In genomic region chr8:105770609-105771008, GRCm38 (mm10) we compare ENCODE assay signal across 8 mouse cellular contexts. TPM values are rescaled to one million over a fixed set of nuclear protein-coding genes. Genes with fewer than 3 reads are reported as not detected.
A peak's percentile ranks its signal among the peaks of the same experiment; 100 is the strongest.
DNase-seq lines count a peak whose midpoint lies in the region; ATAC-seq lines count a peak whose summit lies in the region.

No protein-coding gene starts in this region.

- WGBS in intestine, embryonic 14.5 days, result 76% methylated on average over 1 of the region's 1 CpGs
- WGBS in intestine, embryonic 16.5 days, result 79% methylated on average over 1 of the region's 1 CpGs

- no peak overlapping the region for H3K9ac ChIP-seq in intestine, embryonic 14.5 days (ENCODE audit: low read length)
- no peak overlapping the region for H3K9ac ChIP-seq in intestine, embryonic 16.5 days (ENCODE audit: low read depth, low read length)

- intact Hi-C loops in left cerebral cortex, postnatal 10 days (cut with DNase I), result no loop called here

- no peak overlapping the region for H3K27ac ChIP-seq in intestine, embryonic 14.5 days (ENCODE audit: low read depth)
- H3K27ac ChIP-seq in intestine, embryonic 16.5 days (ENCODE audit: low read length), result no peak overlapping the region

- H3K4me2 ChIP-seq in intestine, embryonic 14.5 days (ENCODE audit: low read length), result no peak overlapping the region
- no peak overlapping the region for H3K4me2 ChIP-seq in intestine, embryonic 16.5 days (ENCODE audit: low read depth, low read length)

- no peak overlapping the region for H3K4me3 ChIP-seq in intestine, embryonic 14.5 days (ENCODE audit: low read depth, low read length)
- no peak overlapping the region for H3K4me3 ChIP-seq in intestine, embryonic 16.5 days (ENCODE audit: low read length)

- no peak for DNase-seq in intestine, embryonic 14.5 days (ENCODE audit: low spot score)
- DNase-seq in CD8-positive naive resting alpha-beta T cell, adult 2 months (ENCODE audit: low read depth in 2 of 2, low spot score in 2 of 2), result peak; percentile 19 to 34
- no peak for DNase-seq in left cerebral cortex, adult 18-20 months (ENCODE audit: low spot score in 2 of 2)
- no peak for DNase-seq in left cerebral cortex, adult 11 months (ENCODE audit: low spot score)
- no peak for DNase-seq in left cerebral cortex, postnatal 10 days (ENCODE audit: extremely low spot score in 1 of 2, low spot score in 2 of 2)

- peak; percentile 51; the same call in 1 of the 2 replicates for ATAC-seq in intestine, embryonic 14.5 days (replicated peaks; ENCODE audit: low FRiP score, low TSS enrichment, low read depth)
- ATAC-seq in intestine, embryonic 16.5 days, result no peak
- peak; percentile 83 for ATAC-seq in common myeloid progenitor, adult 5-6 weeks (replicated peaks; ENCODE audit: low read depth, poor library complexity, severe bottlenecking)
- peak; percentile 76 for ATAC-seq in megakaryocyte, adult 5-6 weeks (ENCODE audit: poor library complexity, severe bottlenecking)

- H3K9me3 ChIP-seq in intestine, embryonic 14.5 days (ENCODE audit: control insufficient read depth, low read length), result no peaks in the 10 kb centered on the region
- no peaks in the 10 kb centered on the region for H3K9me3 ChIP-seq in intestine, embryonic 16.5 days (ENCODE audit: control insufficient read depth, low read length)

- no peaks in the 10 kb centered on the region for H3K4me1 ChIP-seq in intestine, embryonic 14.5 days (replicated peaks; ENCODE audit: control insufficient read depth, insufficient read depth, low read length)
- no peaks in the 10 kb centered on the region for H3K4me1 ChIP-seq in intestine, embryonic 16.5 days (ENCODE audit: control insufficient read depth, insufficient read depth, low read length)

- H3K27me3 ChIP-seq in intestine, embryonic 14.5 days (replicated peaks; ENCODE audit: control insufficient read depth, insufficient read depth, low read length), result no peaks in the 10 kb centered on the region
- H3K27me3 ChIP-seq in intestine, embryonic 16.5 days (replicated peaks; ENCODE audit: control insufficient read depth, insufficient read depth, low read length), result no peaks in the 10 kb centered on the region

- peaks cover 71% of the 10 kb centered on the region for H3K36me3 ChIP-seq in intestine, embryonic 14.5 days (ENCODE audit: control insufficient read depth, insufficient read depth, low read length)
- H3K36me3 ChIP-seq in intestine, embryonic 16.5 days (ENCODE audit: control insufficient read depth, insufficient read depth, low read length), result peaks cover 22% of the 10 kb centered on the region

RNA-seq across cellular contexts. Expression of gene Gfod2, which starts 12.1 kb away (rescaled TPM):
- 11.3 and 11.8 TPM in 2 replicates for polyA plus RNA-seq in intestine, embryonic 14.5 days (2014; fragmentation: Nextera tagmentation; extraction: Ambion mirVana)
- polyA plus RNA-seq in intestine, embryonic 16.5 days (2015; fragmentation: Nextera tagmentation; extraction: Ambion mirVana), result 8.7 and 10.9 TPM in 2 replicates
- total RNA-seq in common myeloid progenitor, adult 5-6 weeks (2017), result 0.92 and 3.7 TPM in 2 replicates
- total RNA-seq in megakaryocyte, adult 5-6 weeks (2015), result 0.14 and 0.16 TPM in 2 replicates
- 0.08 TPM in 1 of 2 replicates, not detected in the other for total RNA-seq in megakaryocyte, adult 5-6 weeks (2017)
- 10 to 100 TPM; 23.4 to 23.5 TPM for total RNA-seq in left cerebral cortex, adult 18-20 months (2021)
- 10 to 100 TPM; 26.3 to 36.3 TPM for total RNA-seq in left cerebral cortex, postnatal 10 days (2021)

RNA-seq across cellular contexts. Expression of gene Ranbp10, which starts 56.5 kb away (rescaled TPM):
- 11.6 and 11.7 TPM in 2 replicates for polyA plus RNA-seq in intestine, embryonic 14.5 days (2014; fragmentation: Nextera tagmentation; extraction: Ambion mirVana)
- polyA plus RNA-seq in intestine, embryonic 16.5 days (2015; fragmentation: Nextera tagmentation; extraction: Ambion mirVana), result 7.1 and 8.2 TPM in 2 replicates
- 9.4 and 13.4 TPM in 2 replicates for total RNA-seq in common myeloid progenitor, adult 5-6 weeks (2017)
- 10.2 and 10.5 TPM in 2 replicates for total RNA-seq in megakaryocyte, adult 5-6 weeks (2015)
- total RNA-seq in megakaryocyte, adult 5-6 weeks (2017), result 6.4 and 7.0 TPM in 2 replicates
- 10 to 100 TPM; 22.6 to 22.9 TPM for total RNA-seq in left cerebral cortex, adult 18-20 months (2021)
- 10 to 100 TPM; 23.0 to 23.7 TPM for total RNA-seq in left cerebral cortex, postnatal 10 days (2021)

RNA-seq across cellular contexts. Expression of gene Tsnaxip1, which starts 56.9 kb away (rescaled TPM):
- 0.11 TPM in 1 of 2 replicates, not detected in the other for polyA plus RNA-seq in intestine, embryonic 14.5 days (2014; fragmentation: Nextera tagmentation; extraction: Ambion mirVana)
- not detected in 2 replicates for polyA plus RNA-seq in intestine, embryonic 16.5 days (2015; fragmentation: Nextera tagmentation; extraction: Ambion mirVana)
- total RNA-seq in common myeloid progenitor, adult 5-6 weeks (2017), result not detected in 2 replicates
- not detected in 2 replicates for total RNA-seq in megakaryocyte, adult 5-6 weeks (2015)
- not detected in 2 replicates for total RNA-seq in megakaryocyte, adult 5-6 weeks (2017)
- total RNA-seq in left cerebral cortex, adult 18-20 months (2021), result under 1 TPM in 1 of 2 experiments, not detected in 1; 0.26 TPM
- total RNA-seq in left cerebral cortex, postnatal 10 days (2021), result not detected

Comparison
In these comparisons a context has a peak if more than half of its experiments do, and no peak if none do; other contexts are left out.
1. DNase-seq: peak in CD8-positive naive resting alpha-beta T cell, adult 2 months (2 of 2); none in intestine, embryonic 14.5 days (single experiment), left cerebral cortex, adult 18-20 months (0 of 2), left cerebral cortex, adult 11 months (single experiment) and left cerebral cortex, postnatal 10 days (0 of 2).